Mouse (Mus musculus) liver, adult 2 months (tissue): ENCODE measurements around the gene Rasa2. TPM values are rescaled to one million over a fixed set of nuclear protein-coding genes. Genes with fewer than 3 reads are reported as not detected.

Experiments
- DNase-seq: peaks from one replicate; pipeline ENCODE4 v3.0.0-alpha.2; 2011; ENCODE audit warnings: low read depth, low spot score; ENCODE audit errors: extremely low read depth
- H3K27ac ChIP-seq: fragments of 200-500 bp; replicated peaks from 2 replicates; pipeline ENCODE4 v1.5.1; 2012; ENCODE audit warnings: low read depth, mild to moderate bottlenecking, control low read depth, inconsistent platforms, low read length; ENCODE audit not compliant: insufficient read depth
- H3K27me3 ChIP-seq: fragments of 200-500 bp; 2 replicates; pipeline ENCODE4 v1.6.1; 2012; ENCODE audit warnings: mild to moderate bottlenecking, moderate library complexity, low read length, inconsistent platforms; ENCODE audit not compliant: control insufficient read depth, insufficient read depth
- H3K36me3 ChIP-seq: fragments of 200-500 bp; 2 replicates; pipeline ENCODE4 v1.6.1; 2012; ENCODE audit warnings: low read length, inconsistent platforms; ENCODE audit not compliant: control insufficient read depth, insufficient read depth
- H3K4me1 ChIP-seq: fragments of 200-500 bp; 2 replicates; pipeline ENCODE4 v1.6.1; 2011; ENCODE audit warnings: low read length; ENCODE audit not compliant: control insufficient read depth, insufficient read depth
- H3K4me3 ChIP-seq: fragments of 200-500 bp; 2 replicates; pipeline ENCODE4 v1.5.1; 2011; ENCODE audit warnings: low read depth, mild to moderate bottlenecking, control low read depth, low read length, moderate library complexity; ENCODE audit not compliant: insufficient read depth
- H3K79me2 ChIP-seq: fragments of 200-500 bp; 2 replicates; pipeline ENCODE4 v1.6.1; 2012; ENCODE audit warnings: inconsistent platforms, mild to moderate bottlenecking, low read length, moderate library complexity; ENCODE audit not compliant: control insufficient read depth, insufficient read depth
- H3K9ac ChIP-seq: fragments of 200-500 bp; 2 replicates; pipeline ENCODE4 v1.6.1; 2012; ENCODE audit warnings: low read depth, mild to moderate bottlenecking, control low read depth, inconsistent platforms, low read length
- CTCF ChIP-seq: fragments of 200-500 bp; IDR thresholded peaks from 2 replicates; pipeline ENCODE4 v1.5.1; 2011; ENCODE audit warnings: low read depth, low read length, control low read depth
- POLR2A ChIP-seq: fragments of 200-500 bp; IDR thresholded peaks from 2 replicates; pipeline ENCODE4 v1.6.1; 2011; ENCODE audit warnings: low read length, control low read depth; ENCODE audit not compliant: insufficient read depth; ENCODE audit errors: extremely low read depth
- WGBS: fragments of 180-500 bp; shearing (Covaris S2); methylation state at CpG from one replicate; pipeline ENCODE4 v1.1.7; 2018; 5-methylcytosine and 5-hydroxymethylcytosine counted together
- polyA plus RNA-seq: library from polyadenylated mRNA; depleted of rRNA; stranded (reverse); fragments of >200 nt; gene quantifications from 2 replicates; pipeline ENCODE4 v1.2.3, GENCODE M21; 2012
- total RNA-seq: library from RNA; depleted of rRNA; stranded (reverse); fragments of >200 nt; gene quantifications from 2 replicates; pipeline ENCODE4 v1.2.3, GENCODE M21; 2014

Gene Rasa2
- total and polyA plus RNA-seq, 2 experiments = 0.38 to 1.7 TPM

DNA sequence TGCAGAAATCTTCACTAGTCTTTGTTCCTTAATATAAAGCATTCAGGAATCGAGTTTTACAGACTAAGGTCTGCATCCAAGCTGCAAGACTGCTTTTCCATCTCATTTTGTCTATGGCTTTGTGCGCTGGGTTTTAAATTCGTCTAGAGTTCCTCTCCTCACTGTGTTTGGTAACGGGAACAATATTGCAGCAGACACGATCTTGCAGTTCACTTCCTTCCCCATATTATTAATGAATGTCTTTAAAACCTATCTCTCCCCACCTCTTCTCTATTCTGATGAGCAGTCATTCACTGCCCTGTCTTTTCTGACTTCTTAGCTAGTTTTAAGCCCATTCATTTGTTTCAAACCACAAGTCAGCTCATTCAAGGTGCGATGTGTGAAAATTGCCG, 5.7 kb upstream of the Rasa2 start:
- Histone ChIP-seq H3K27me3 (no peaks in the 10 kb centered on the region), H3K9ac (no peak overlapping the region), H3K36me3 (no peaks in the 10 kb centered on the region), H3K4me3 (no peak overlapping the region), H3K27ac (no peak overlapping the region), H3K4me1 (no peaks in the 10 kb centered on the region), H3K79me2 (no peaks in the 10 kb centered on the region)
- no peak for TF ChIP-seq POLR2A
- no peak for TF ChIP-seq CTCF
- peak; percentile 18 for DNase-seq
- WGBS = 78% methylated on average over 7 of the region's 7 CpGs

DNA sequence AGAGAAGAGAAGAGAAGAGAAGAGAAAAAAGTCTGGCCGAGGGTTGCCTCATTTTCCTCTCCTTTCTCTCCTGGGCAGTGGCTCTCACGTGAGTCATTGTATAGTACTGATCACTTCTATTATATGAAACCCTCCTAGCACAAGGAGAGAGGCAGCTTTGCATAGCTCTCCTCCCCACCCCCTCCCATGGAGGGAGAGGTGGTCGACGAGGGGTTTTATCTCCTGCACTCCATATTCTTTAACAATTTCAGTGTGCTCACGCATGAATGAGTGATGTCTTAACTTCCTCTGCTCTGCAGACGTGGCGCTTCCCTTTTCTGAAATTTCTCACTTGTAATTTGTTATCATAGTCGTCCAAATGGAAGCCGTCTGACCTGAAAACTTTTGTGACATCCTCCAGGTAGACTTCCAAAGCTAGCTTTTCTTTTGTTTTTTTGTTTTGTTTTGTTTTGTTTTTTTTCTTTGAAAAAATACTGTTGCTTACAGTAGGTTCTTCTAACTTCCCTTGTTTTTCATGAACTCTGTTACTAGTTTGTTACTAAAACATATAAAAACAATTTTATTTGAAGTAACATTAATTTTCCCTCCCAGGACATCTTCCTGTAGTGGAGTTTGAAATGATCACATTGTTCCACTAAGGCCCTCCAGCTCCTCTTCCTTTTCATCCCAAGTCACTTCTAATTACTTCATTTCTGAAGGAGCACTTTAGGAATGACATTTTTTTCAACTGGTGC, 5.2 kb upstream of the Rasa2 start:
- peaks cover 3% of the 10 kb centered on the region; the same call in 1 of the 2 replicates for H3K4me1 ChIP-seq
- H3K36me3 ChIP-seq = no peaks in the 10 kb centered on the region
- H3K9ac ChIP-seq = no peak overlapping the region
- TF ChIP-seq CTCF (no peak), POLR2A (no peak)
- no peak overlapping the region for H3K27ac ChIP-seq
- H3K4me3 ChIP-seq = no peak overlapping the region
- 64% methylated on average over 9 of the region's 9 CpGs for WGBS
- no peaks in the 10 kb centered on the region for H3K79me2 ChIP-seq
- DNase-seq = no peak
- no peaks in the 10 kb centered on the region for H3K27me3 ChIP-seq

DNA sequence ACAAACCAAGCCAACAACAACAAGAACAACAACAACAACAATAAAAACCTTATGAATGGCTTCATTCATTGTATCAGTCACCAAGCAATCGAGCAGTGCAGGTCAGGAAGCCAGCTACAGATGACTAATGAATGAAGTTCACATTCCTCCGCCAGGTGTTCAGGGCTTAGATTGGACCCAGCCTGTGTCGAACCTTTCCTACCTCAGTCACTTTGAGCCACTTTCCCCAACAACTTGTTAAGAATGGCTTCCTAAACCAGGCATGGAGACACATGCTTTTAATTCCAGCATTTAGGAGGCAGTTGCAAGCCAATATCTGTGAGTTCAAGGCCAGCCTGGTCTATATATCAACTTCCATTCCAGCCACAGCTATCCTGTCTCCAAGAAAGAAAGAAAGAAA, 4.5 kb upstream of the Rasa2 start:
- no peak overlapping the region for H3K27ac ChIP-seq

DNA sequence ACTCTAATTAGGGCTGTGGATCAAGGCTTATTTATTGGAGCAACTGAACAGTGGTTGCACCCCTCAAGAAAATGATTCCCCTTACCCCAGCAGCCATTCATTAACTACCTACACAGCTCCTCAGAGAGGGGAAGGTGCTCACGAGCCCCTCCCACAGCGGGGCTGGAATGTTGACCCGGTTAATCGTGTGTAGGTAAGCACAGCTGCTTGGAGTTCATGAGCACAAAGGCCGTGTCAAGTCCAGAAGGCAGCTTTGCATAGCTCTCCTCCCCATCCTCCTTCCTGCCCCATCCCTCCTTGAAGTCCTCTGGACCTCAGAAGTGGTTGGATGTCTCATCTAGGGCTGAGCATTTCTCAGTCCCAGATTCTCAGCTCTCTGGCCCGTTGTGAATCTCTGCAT, 3.8 kb upstream of the Rasa2 start:
- no peak overlapping the region for H3K4me3 ChIP-seq
- no peaks in the 10 kb centered on the region for H3K79me2 ChIP-seq
- peaks cover 4% of the 10 kb centered on the region; the same call in 1 of the 2 replicates for H3K4me1 ChIP-seq
- no peak for DNase-seq
- WGBS = 39% methylated on average over 6 of the region's 6 CpGs
- no peaks in the 10 kb centered on the region for H3K27me3 ChIP-seq
- no peak overlapping the region for H3K9ac ChIP-seq
- H3K27ac ChIP-seq = no peak overlapping the region
- TF ChIP-seq CTCF (no peak), POLR2A (no peak)
- no peaks in the 10 kb centered on the region for H3K36me3 ChIP-seq

More for the DNA sequence above, 4.5 kb upstream of the Rasa2 start:
- peaks cover 4% of the 10 kb centered on the region; the same call in 1 of the 2 replicates for H3K4me1 ChIP-seq
- no peak for DNase-seq
- no peaks in the 10 kb centered on the region for H3K27me3 ChIP-seq
- no peak overlapping the region for H3K4me3 ChIP-seq
- no peak overlapping the region for H3K9ac ChIP-seq
- H3K79me2 ChIP-seq = no peaks in the 10 kb centered on the region
- WGBS = 89% methylated on average over 3 of the region's 3 CpGs
- no peak for TF ChIP-seq POLR2A
- TF ChIP-seq CTCF = no peak
- H3K36me3 ChIP-seq = no peaks in the 10 kb centered on the region

DNA sequence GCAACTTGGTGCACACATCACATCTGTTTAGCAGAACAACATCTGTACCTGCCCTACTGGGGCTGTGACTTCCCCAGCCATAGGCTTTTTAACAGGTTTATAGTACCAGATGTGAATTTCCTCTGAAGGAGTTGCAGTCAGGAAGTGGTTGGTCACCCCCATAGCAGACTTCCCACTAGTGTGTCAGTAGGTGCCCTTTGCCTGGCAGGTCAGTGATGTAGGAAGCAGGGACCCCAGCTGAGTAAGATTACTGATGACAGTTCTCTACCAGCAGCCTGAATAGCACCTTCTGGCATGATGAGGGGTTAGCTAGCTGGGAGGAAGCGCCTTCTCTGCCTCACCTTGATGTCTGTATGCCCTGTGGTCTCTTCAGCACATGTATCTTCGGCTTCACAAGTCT, 2.4 kb upstream of the Rasa2 start:
- no peaks in the 10 kb centered on the region for H3K79me2 ChIP-seq
- peaks cover 4% of the 10 kb centered on the region; the same call in 1 of the 2 replicates for H3K4me1 ChIP-seq
- no peak overlapping the region for H3K4me3 ChIP-seq
- no peaks in the 10 kb centered on the region for H3K36me3 ChIP-seq
- no peak overlapping the region for H3K27ac ChIP-seq
- H3K9ac ChIP-seq = no peak overlapping the region
- no peaks in the 10 kb centered on the region for H3K27me3 ChIP-seq
- 88% methylated on average over 2 of the region's 2 CpGs for WGBS
- no peak for DNase-seq
- no peak for TF ChIP-seq CTCF

DNA sequence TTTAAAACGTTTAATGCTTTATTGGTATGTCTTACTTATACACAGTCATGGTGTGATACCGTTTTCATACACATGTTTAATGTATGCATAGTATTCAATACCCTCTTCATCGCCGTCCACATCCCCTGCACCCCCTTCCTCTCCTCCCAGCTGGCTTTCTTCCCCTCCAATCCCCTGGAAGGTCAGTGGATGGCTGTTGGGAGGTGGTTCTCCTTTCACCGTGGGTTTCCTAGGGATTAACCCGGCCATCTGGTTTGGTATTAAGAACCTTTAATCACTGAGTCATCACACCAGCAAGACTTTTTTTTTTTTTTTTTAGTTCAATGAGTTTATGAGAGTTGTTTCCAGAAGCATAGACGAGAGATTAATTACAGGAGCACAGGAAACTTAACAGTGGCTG, 1.3 kb upstream of the Rasa2 start:
- no peak for TF ChIP-seq CTCF
- no peak for TF ChIP-seq POLR2A
- Histone ChIP-seq H3K27ac (no peak overlapping the region), H3K36me3 (no peaks in the 10 kb centered on the region), H3K4me1 (peaks cover 4% of the 10 kb centered on the region; the same call in 1 of the 2 replicates), H3K79me2 (no peaks in the 10 kb centered on the region), H3K9ac (no peak overlapping the region), H3K27me3 (no peaks in the 10 kb centered on the region), H3K4me3 (no peak overlapping the region)
- DNase-seq = no peak
- 73% methylated on average over 7 of the region's 7 CpGs for WGBS
